Mouse (Mus musculus) embryonic facial prominence, embryonic 12.5 days (tissue): ENCODE measurements around the gene Atg4a-ps. TPM values are rescaled to one million over a fixed set of nuclear protein-coding genes. Genes with fewer than 3 reads are reported as not detected.

ENCODE experiments used
- ATAC-seq: fragments of 200-750 bp; cut with Nextera tagmentation; 2 replicates; pipeline ENCODE4 v1.8.0; 2017; ENCODE audit not compliant: insufficient number of reproducible peaks, insufficient read depth, low FRiP score, low TSS enrichment
- H3K27ac ChIP-seq: fragments of 300-500 bp; sonication (generic); 2 replicates; pipeline ENCODE4 v1.5.1; 2016; ENCODE audit warnings: mild to moderate bottlenecking
- H3K27me3 ChIP-seq: fragments of 300-500 bp; sonication (generic); 2 replicates; pipeline ENCODE4 v1.6.1; 2016; ENCODE audit warnings: mild to moderate bottlenecking, moderate library complexity
- H3K36me3 ChIP-seq: fragments of 300-500 bp; sonication (generic); 2 replicates; pipeline ENCODE4 v1.6.1; 2016; ENCODE audit warnings: mild to moderate bottlenecking
- H3K4me1 ChIP-seq: fragments of 300-500 bp; sonication (generic); 2 replicates; pipeline ENCODE4 v1.6.1; 2016
- H3K4me2 ChIP-seq: fragments of 300-500 bp; sonication (generic); replicated peaks from 2 replicates; pipeline ENCODE4 v1.6.1; 2016; ENCODE audit warnings: mild to moderate bottlenecking, moderate library complexity
- H3K4me3 ChIP-seq: fragments of 300-500 bp; sonication (generic); 2 replicates; pipeline ENCODE4 v1.5.1; 2016; ENCODE audit warnings: mild to moderate bottlenecking
- H3K9ac ChIP-seq: fragments of 300-500 bp; sonication (generic); 2 replicates; pipeline ENCODE4 v1.6.1; 2016; ENCODE audit warnings: mild to moderate bottlenecking, moderate library complexity
- H3K9me3 ChIP-seq: fragments of 300-500 bp; sonication (generic); 2 replicates; pipeline ENCODE4 v1.6.1; 2016; ENCODE audit warnings: mild to moderate bottlenecking, moderate library complexity
- WGBS: fragments of 180-500 bp; shearing (Covaris S2); methylation state at CpG from one replicate; pipeline ENCODE4 v1.1.7; 2016; 5-methylcytosine and 5-hydroxymethylcytosine counted together
- polyA plus RNA-seq: library from polyadenylated mRNA; unstranded; fragments of >200 nt; fragmentation: Nextera tagmentation; extraction: Ambion mirVana; gene quantifications from 2 replicates; pipeline ENCODE4 v1.2.1, GENCODE M21; 2016

Atg4a-ps gene
- polyA plus RNA-seq, 1 experiment from 2014 or later, result 0.23 TPM

DNA sequence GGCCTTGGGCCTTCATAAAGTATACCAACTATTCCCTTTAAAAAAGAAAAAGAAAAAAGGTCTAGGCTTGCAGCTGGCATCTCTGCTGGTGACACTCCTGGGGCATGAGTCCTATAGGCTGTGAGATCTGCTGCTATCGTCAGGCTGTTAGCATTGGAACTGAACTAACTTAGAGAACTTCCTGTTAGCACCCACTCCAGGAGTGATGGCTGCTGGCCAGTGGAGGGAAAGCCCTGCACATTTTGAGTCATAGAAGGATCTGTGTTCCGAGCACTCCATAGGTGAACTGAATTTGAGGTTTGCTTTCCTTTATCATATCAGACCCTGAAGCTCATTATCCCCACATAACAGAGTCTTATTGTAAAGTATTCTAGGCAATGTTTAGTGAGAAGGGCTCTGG is 14.1 kb upstream of the Atg4a-ps start:
- no peak for ATAC-seq
- Histone ChIP-seq H3K4me1 (no peaks in the 10 kb centered on the region), H3K9ac (no peak overlapping the region), H3K4me2 (no peak overlapping the region), H3K27me3 (no peaks in the 10 kb centered on the region), H3K36me3 (no peaks in the 10 kb centered on the region), H3K4me3 (no peak overlapping the region), H3K27ac (no peak overlapping the region), H3K9me3 (no peaks in the 10 kb centered on the region)
- 82% methylated on average over 2 of the region's 2 CpGs for WGBS

DNA sequence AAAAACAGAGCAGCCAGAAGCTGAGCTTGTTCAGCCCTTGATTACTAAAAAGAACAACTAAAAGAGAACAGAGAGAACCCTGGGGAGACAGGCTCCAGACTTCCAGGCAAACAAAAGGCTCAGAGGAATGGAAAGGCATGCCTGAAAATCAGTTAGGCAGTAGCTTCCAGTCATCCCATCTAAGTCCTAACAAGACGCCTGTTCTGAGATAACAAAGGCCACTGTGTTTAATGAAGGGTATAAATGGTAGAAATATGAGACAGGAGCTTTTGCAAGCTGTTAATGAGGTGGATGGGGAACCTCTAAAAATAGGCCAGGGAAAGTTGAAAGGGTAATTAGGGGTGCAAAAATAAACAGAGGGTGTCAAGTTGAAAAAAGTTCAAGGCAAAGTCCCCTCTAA is 4.5 kb upstream of the Atg4a-ps start:
- no peaks in the 10 kb centered on the region for H3K4me1 ChIP-seq
- H3K27ac ChIP-seq, result no peak overlapping the region
- no peak overlapping the region for H3K9ac ChIP-seq
- no peaks in the 10 kb centered on the region for H3K27me3 ChIP-seq
- WGBS, result 26% methylated on average over 1 of the region's 1 CpGs
- no peak for ATAC-seq
- no peaks in the 10 kb centered on the region for H3K9me3 ChIP-seq
- H3K4me3 ChIP-seq, result no peak overlapping the region
- H3K36me3 ChIP-seq, result no peaks in the 10 kb centered on the region
- no peak overlapping the region for H3K4me2 ChIP-seq

DNA sequence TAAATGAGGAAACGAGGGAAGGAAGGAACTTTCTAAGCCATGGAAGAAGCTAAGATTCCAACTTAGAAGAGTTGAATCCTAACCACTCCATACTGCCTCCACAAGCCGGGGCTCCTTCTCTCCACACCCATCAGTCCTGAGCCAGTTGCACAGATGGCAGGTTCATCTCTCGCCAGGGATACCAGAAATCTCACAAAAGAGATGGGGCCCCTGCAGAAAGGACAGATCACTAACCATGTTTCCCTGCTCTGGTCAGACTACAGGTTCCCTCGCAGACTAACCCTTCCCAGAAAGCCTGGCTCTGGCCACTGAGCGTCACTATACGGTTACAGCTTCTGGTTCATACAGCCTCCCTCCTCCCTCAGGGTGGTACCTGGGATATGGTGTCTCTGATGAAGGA is 3.8 kb upstream of the Atg4a-ps start:
- Histone ChIP-seq H3K27me3 (no peaks in the 10 kb centered on the region), H3K4me1 (no peaks in the 10 kb centered on the region), H3K27ac (no peak overlapping the region), H3K36me3 (no peaks in the 10 kb centered on the region), H3K4me2 (no peak overlapping the region), H3K4me3 (no peak overlapping the region), H3K9me3 (no peaks in the 10 kb centered on the region), H3K9ac (no peak overlapping the region)
- no peak for ATAC-seq
- WGBS, result 83% methylated on average over 6 of the region's 6 CpGs

DNA sequence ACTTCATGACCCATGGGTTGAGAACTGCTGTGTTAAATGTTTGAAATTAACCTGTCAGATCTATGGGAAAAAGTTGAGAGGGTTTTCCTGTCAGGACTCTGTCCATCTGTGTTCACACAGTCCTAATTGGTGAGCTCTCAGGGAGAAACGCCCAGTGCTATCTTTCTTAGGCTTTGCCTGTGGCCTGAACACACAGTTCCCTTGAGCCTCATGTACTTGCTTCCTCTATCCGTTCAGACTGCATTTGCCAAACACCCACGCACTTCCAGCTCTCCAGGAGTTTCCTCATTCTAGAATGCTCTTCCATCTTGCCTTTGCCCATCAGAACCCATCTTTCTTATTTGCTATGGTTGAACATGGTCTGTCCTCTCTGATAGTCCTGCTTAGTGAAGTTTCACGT is 2.6 kb upstream of the Atg4a-ps start:
- H3K36me3 ChIP-seq, result no peaks in the 10 kb centered on the region
- ATAC-seq, result no peak
- WGBS, result 78% methylated on average over 4 of the region's 4 CpGs
- H3K4me2 ChIP-seq, result no peak overlapping the region
- no peak overlapping the region for H3K9ac ChIP-seq
- no peaks in the 10 kb centered on the region for H3K9me3 ChIP-seq
- H3K4me1 ChIP-seq, result no peaks in the 10 kb centered on the region
- no peak overlapping the region for H3K27ac ChIP-seq
- no peaks in the 10 kb centered on the region for H3K27me3 ChIP-seq
- no peak overlapping the region for H3K4me3 ChIP-seq

DNA sequence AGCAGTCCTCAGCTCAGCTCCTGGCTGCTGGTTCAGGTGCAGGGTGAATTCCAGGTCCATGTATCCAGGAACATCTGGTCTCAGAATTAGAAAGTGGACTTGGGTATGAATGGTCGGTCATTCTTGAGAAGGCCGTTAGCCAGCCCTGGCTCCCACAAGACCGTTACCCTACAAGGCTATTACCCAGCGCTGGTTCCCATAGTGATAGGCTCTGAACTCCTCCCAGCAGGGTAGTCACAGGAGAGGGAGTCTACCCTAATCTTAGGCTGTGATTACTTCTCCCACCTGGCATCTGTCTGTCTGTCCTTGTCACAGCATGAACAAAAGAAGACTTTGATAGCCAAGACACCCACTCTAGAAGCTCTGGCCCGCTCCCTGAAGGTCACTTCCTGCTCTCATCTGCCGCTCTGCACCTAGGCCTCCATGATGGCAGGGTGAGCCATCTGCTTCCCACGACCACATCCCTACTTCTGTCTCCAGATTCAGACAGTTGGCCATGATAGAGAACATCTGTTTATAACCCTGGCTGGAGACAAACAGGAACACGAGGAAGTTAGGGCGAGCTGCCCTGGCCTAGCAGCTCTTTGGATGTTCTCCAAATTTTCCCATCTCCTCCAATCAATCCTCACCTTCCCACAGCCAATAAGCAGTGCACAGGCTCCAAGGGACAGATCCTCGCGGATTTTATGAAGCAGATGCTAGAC is 1.4 kb upstream of the Atg4a-ps start:
- Histone ChIP-seq H3K4me2 (no peak overlapping the region), H3K9ac (no peak overlapping the region), H3K27me3 (no peaks in the 10 kb centered on the region), H3K27ac (no peak overlapping the region), H3K4me1 (no peaks in the 10 kb centered on the region), H3K36me3 (no peaks in the 10 kb centered on the region), H3K4me3 (no peak overlapping the region), H3K9me3 (no peaks in the 10 kb centered on the region)
- no peak for ATAC-seq
- WGBS, result 83% methylated on average over 11 of the region's 11 CpGs

DNA sequence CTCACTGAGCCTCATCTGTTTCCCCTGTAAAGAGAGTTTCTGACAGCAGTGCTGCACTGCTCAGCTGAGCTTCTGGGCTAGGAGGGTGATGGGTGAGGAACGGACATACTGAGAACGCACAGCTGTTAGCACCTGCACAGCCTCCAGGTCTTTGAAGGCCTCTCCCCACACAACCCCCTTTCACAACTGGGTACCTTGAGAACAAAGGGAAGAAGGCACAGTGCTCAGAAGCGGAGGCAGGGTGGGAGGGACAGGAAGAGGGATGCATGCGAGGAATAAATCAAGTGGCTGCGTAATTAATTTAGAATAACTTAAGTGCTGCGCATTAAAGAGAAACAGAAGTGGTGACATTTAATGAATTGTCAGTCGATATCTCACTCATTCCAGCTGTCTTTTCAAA is 4.6 kb downstream of the Atg4a-ps start:
- no peak for ATAC-seq

DNA sequence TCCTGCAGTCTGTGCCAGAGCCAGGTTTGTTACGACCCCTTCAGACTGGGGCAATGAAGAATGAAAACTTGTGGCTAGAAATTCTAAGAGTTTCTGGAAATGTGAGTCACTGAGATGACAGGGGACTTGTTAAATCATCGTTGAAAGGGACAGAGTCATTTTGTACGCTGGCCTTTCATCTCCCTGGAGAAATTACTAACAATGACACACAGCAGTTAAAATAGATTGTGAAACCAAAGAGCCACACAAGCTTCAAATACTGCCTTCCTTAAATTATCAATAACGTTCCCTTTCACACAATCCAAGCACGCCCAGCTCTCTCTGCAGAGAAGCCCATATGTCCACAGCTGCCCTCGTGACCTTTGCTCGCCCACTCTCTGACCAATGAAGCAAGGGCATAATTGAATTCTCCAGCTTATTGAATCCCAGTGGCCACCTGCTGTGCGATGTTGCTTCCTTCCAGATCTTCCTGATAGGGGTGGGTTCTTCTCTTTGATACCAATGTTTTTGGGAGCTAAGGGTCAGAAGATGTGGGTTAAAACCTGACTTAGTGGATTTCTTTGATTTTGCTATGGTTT is 5.6 kb downstream of the Atg4a-ps start:
- no peak overlapping the region for H3K27ac ChIP-seq
- no peaks in the 10 kb centered on the region for H3K36me3 ChIP-seq
- H3K9ac ChIP-seq, result no peak overlapping the region
- no peak overlapping the region for H3K4me2 ChIP-seq
- no peak for ATAC-seq
- no peaks in the 10 kb centered on the region for H3K4me1 ChIP-seq
- H3K27me3 ChIP-seq, result no peaks in the 10 kb centered on the region
- no peaks in the 10 kb centered on the region for H3K9me3 ChIP-seq
- H3K4me3 ChIP-seq, result no peak overlapping the region
- 39% methylated on average over 8 of the region's 8 CpGs for WGBS

More for the DNA sequence above, 4.6 kb downstream of the Atg4a-ps start:
- Histone ChIP-seq H3K9me3 (no peaks in the 10 kb centered on the region), H3K4me1 (no peaks in the 10 kb centered on the region), H3K4me3 (no peak overlapping the region), H3K4me2 (no peak overlapping the region), H3K27ac (no peak overlapping the region), H3K9ac (no peak overlapping the region), H3K27me3 (no peaks in the 10 kb centered on the region), H3K36me3 (no peaks in the 10 kb centered on the region)
- WGBS, result 62% methylated on average over 7 of the region's 7 CpGs

DNA sequence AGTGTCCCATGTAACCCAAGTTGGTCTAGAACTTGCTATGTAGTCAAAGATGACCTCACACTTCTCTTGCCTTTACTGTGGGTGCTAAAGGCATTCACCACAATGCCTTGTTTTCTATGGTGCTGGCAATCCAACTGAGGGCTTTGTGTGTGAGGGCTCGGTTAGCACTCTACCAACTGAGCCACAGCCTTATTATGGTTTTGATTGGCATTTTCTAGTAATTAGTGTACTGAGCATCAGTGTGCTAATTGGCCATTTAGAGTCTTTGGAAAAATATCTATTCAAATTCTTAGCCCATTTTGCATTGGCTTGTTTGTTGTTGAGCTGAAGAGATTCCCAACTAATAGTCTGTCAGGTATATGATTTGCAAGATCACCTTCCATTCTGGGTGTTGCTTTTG is 8.2 kb downstream of the Atg4a-ps start:
- no peak overlapping the region for H3K4me3 ChIP-seq
- H3K27me3 ChIP-seq, result no peaks in the 10 kb centered on the region
- no peak overlapping the region for H3K4me2 ChIP-seq
- no peaks in the 10 kb centered on the region for H3K4me1 ChIP-seq
- no peak overlapping the region for H3K9ac ChIP-seq
- H3K9me3 ChIP-seq, result no peaks in the 10 kb centered on the region
- no peaks in the 10 kb centered on the region for H3K36me3 ChIP-seq
- no peak overlapping the region for H3K27ac ChIP-seq
- no peak for ATAC-seq
- 71% methylated on average over 1 of the region's 1 CpGs for WGBS

DNA sequence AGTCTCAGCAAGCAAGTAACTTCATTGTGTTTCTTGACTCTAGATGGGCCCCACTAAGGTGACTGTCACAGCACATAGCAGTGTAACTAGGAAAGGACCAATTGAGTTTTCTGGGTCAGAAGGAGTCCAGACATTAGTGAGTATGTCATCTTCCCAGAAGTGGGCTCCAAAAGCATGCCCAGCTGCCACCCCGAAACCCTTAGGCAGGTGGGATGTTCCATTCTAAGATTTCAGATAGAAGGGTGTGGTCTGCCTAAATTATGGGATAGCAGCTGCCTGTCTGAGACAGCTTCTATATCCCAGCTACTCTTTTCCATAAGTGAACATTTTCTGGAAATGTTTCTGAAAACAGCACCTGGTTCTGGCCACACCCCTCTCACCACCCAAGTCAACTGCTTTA is 11.6 kb downstream of the Atg4a-ps start:
- Histone ChIP-seq H3K9ac (no peak overlapping the region), H3K27ac (no peak overlapping the region), H3K27me3 (no peaks in the 10 kb centered on the region), H3K4me2 (no peak overlapping the region), H3K36me3 (no peaks in the 10 kb centered on the region), H3K4me3 (no peak overlapping the region), H3K4me1 (no peaks in the 10 kb centered on the region), H3K9me3 (no peaks in the 10 kb centered on the region)
- ATAC-seq, result no peak
- WGBS, result 85% methylated on average over 1 of the region's 1 CpGs

DNA sequence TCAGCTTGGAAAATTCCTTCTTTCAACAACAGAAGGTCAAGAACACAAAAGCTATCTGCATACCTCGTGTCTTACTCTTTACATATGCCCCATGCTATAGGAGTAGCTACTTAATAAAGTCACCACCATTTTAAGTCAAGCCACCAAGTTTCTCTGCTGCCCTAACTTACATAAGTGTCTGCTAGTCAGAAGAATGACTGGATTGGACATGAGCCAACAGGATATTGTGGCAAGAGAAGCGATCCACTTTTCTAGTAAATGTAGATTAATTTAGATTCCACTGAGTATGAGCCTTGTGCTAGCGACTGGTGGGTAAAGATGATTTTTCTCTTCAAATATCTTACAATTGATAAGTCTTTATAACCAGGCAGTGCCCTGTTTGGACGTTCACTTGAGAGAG is 12.0 kb downstream of the Atg4a-ps start:
- H3K4me2 ChIP-seq, result no peak overlapping the region
- no peak overlapping the region for H3K27ac ChIP-seq
- H3K9ac ChIP-seq, result no peak overlapping the region
- H3K36me3 ChIP-seq, result no peaks in the 10 kb centered on the region
- 82% methylated on average over 4 of the region's 4 CpGs for WGBS
- no peaks in the 10 kb centered on the region for H3K27me3 ChIP-seq
- ATAC-seq, result no peak
- H3K4me3 ChIP-seq, result no peak overlapping the region
- H3K4me1 ChIP-seq, result no peaks in the 10 kb centered on the region
- H3K9me3 ChIP-seq, result no peaks in the 10 kb centered on the region

DNA sequence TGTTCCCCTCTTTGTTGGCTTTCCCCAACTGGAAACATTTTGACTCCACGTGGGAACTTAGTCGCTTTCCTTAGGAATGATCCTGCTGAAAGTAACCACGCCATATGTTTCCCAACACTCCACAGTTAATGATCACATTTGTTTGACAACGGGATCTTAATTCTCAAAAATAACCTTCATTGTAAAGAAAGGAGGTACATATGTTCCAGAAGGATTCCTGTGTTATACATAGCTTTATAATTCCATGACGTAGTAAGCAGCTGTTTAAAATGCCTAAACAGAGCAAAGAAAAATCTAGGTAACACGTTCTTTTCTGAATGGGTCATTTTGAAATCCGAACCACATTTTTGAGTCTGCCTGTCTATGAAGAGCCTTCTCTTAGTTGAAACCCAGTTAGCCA is 12.7 kb downstream of the Atg4a-ps start:
- Histone ChIP-seq H3K27me3 (no peaks in the 10 kb centered on the region), H3K4me2 (no peak overlapping the region), H3K9ac (no peak overlapping the region), H3K27ac (no peak overlapping the region), H3K9me3 (no peaks in the 10 kb centered on the region), H3K4me3 (no peak overlapping the region), H3K36me3 (no peaks in the 10 kb centered on the region), H3K4me1 (no peaks in the 10 kb centered on the region)
- no peak for ATAC-seq
- WGBS, result 70% methylated on average over 7 of the region's 7 CpGs

DNA sequence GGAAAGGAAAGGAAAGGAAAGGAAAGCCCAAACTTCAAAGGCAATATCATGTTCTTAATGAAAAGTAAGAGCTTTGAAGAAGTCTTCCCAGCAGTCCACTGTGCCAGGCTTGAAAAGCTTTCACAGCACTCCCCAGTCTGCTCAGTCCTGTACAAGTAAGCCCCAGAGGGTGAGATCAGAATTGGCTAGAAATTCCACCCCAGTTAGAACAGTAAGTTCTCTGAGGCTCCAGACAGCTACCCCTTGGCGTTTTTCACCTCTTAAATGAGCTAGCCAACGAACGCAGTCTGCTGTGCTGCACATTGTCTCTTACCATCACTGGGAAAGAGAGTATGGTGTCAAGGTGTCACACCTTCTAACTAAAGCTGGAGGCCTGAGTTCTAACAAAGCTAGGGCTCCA is 18.2 kb downstream of the Atg4a-ps start:
- no peaks in the 10 kb centered on the region for H3K4me1 ChIP-seq
- no peak overlapping the region for H3K4me2 ChIP-seq
- H3K27ac ChIP-seq, result no peak overlapping the region
- H3K36me3 ChIP-seq, result no peaks in the 10 kb centered on the region
- no peak overlapping the region for H3K4me3 ChIP-seq
- no peak for ATAC-seq
- no peak overlapping the region for H3K9ac ChIP-seq
- 83% methylated on average over 3 of the region's 3 CpGs for WGBS
- no peaks in the 10 kb centered on the region for H3K9me3 ChIP-seq
- no peaks in the 10 kb centered on the region for H3K27me3 ChIP-seq
